29 mouse cellular contexts compared by ENCODE assay signal in the genomic region with DNA sequence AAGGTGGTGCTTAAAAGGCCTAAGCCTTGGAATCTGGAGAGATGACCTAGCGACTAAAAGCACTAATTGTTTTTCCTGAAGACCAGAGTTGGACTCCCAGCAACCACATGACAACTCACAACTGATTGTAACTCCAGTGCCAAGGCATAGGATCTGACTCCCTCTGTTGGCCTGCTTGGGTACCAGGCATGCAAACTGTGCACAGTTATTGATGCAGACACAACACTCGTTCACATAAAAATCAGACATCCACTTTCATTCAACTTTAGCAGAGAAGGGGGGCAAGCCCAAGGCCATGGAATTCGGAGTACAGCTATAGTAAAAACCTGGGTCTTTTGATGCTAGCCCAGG. TPM values are rescaled to one million over a fixed set of nuclear protein-coding genes. Genes with fewer than 3 reads are reported as not detected.
A peak's percentile ranks its signal among the peaks of the same experiment; 100 is the strongest.
DNase-seq lines count a peak whose midpoint lies in the region; ATAC-seq and TF ChIP-seq lines count a peak whose summit lies in the region.
"Had no signal": no experiment of that assay in that cellular context is flagged by ENCODE, and none has a peak within 500 bp of the region (broad histone marks: within the 10 kb centered on the region; RNA-seq: fewer than 3 reads in every experiment).

No protein-coding gene starts in this region.

- H3K4me1 ChIP-seq in lung, postnatal 0 days (ENCODE audit: insufficient read depth, low read depth, low read length), result no peaks in the 10 kb centered on the region
- H3K4me1 ChIP-seq: limb, embryonic 15.5 days; liver, embryonic 13.5 days had no signal

- TF ChIP-seq CTCF in layer of hippocampus, adult 2 months (conservative IDR thresholded peaks at IDR 0.05), result peak; percentile 37
- peak; percentile 24 for TF ChIP-seq CTCF in lung, postnatal 0 days (IDR thresholded peaks at IDR 0.05)
- peak; percentile 12; the same call in 1 of the 2 replicates for TF ChIP-seq CTCF in brain, embryonic 14.5 days (IDR thresholded peaks at IDR 0.05; ENCODE audit: borderline replicate concordance, extremely low read depth, insufficient read depth, insufficient read length)

- H3K4me2 ChIP-seq in lung, postnatal 0 days (replicated peaks; ENCODE audit: low read depth, low read length), result no peak overlapping the region
- H3K4me2 ChIP-seq: embryonic facial prominence, embryonic 15.5 days; forebrain, embryonic 12.5 days; heart, embryonic 11.5 days; hindbrain, embryonic 13.5 days; kidney, embryonic 15.5 days; limb, embryonic 15.5 days; liver, embryonic 13.5 days; neural tube, embryonic 13.5 days had no signal

- DNase-seq in cerebellum, postnatal 10 days, result peak; percentile 31 to 47
- DNase-seq in cerebellum, postnatal 36 days, result no peak
- DNase-seq in layer of hippocampus, adult 2 months (ENCODE audit: low spot score in 2 of 2), result no peak
- DNase-seq in layer of hippocampus, adult 11-12 months (ENCODE audit: low spot score), result no peak
- DNase-seq in lung, postnatal 0 days (ENCODE audit: low spot score), result no peak
- DNase-seq in lung, postnatal 36 days, result no peak
- no peak for DNase-seq in brain, embryonic 14.5 days (ENCODE audit: low read depth)
- DNase-seq in right cerebral cortex, adult 18-20 months, result no peak
- DNase-seq: liver, embryonic 13.5 days; right cerebral cortex, postnatal 14 days had no signal

- TF ChIP-seq EP300 in lung, postnatal 0 days (IDR thresholded peaks at IDR 0.05), result no peak

- WGBS in lung, postnatal 0 days, result 60% methylated on average over 3 of the region's 3 CpGs

- no peak overlapping the region for H3K27ac ChIP-seq in layer of hippocampus, adult 2 months
- no peak overlapping the region for H3K27ac ChIP-seq in lung, postnatal 0 days (ENCODE audit: low read length)
- H3K27ac ChIP-seq: embryonic facial prominence, embryonic 10.5 days; forebrain, embryonic 12.5 days; hindbrain, embryonic 13.5 days; kidney, embryonic 15.5 days; limb, embryonic 10.5 days; limb, embryonic 15.5 days; liver, embryonic 13.5 days; neural tube, embryonic 13.5 days had no signal

- H3K27me3 ChIP-seq in lung, postnatal 0 days (replicated peaks; ENCODE audit: insufficient read depth, low read length), result no peaks in the 10 kb centered on the region
- H3K27me3 ChIP-seq: embryonic facial prominence, embryonic 15.5 days; forebrain, embryonic 12.5 days; hindbrain, embryonic 13.5 days; kidney, embryonic 15.5 days; limb, embryonic 15.5 days; liver, embryonic 13.5 days; neural tube, embryonic 13.5 days had no signal

- H3K36me3 ChIP-seq in lung, postnatal 0 days (ENCODE audit: insufficient read depth, low read length), result no peaks in the 10 kb centered on the region
- H3K36me3 ChIP-seq: embryonic facial prominence, embryonic 10.5 days; embryonic facial prominence, embryonic 15.5 days; forebrain, embryonic 12.5 days; G1E; hindbrain, embryonic 13.5 days; kidney, embryonic 15.5 days; limb, embryonic 10.5 days; limb, embryonic 15.5 days; liver, embryonic 13.5 days; neural tube, embryonic 13.5 days had no signal

- ATAC-seq in lung, postnatal 0 days, result no peak
- ATAC-seq: midbrain, embryonic 16.5 days had no signal

- no peak for TF ChIP-seq POLR2A in brain, embryonic 14.5 days (IDR thresholded peaks at IDR 0.05; ENCODE audit: borderline replicate concordance, extremely low read depth, insufficient read depth, insufficient read length, poor library complexity, severe bottlenecking)

- no peak overlapping the region for H3K4me3 ChIP-seq in layer of hippocampus, adult 2 months
- no peak overlapping the region for H3K4me3 ChIP-seq in lung, postnatal 0 days (ENCODE audit: low read depth, low read length)
- H3K4me3 ChIP-seq: embryonic facial prominence, embryonic 10.5 days; embryonic facial prominence, embryonic 15.5 days; forebrain, embryonic 12.5 days; hindbrain, embryonic 13.5 days; kidney, embryonic 15.5 days; limb, embryonic 10.5 days; limb, embryonic 15.5 days; liver, embryonic 13.5 days; neural tube, embryonic 13.5 days had no signal

- H3K9me3 ChIP-seq in lung, postnatal 0 days (ENCODE audit: low read length), result no peaks in the 10 kb centered on the region
- H3K9me3 ChIP-seq: embryonic facial prominence, embryonic 10.5 days; embryonic facial prominence, embryonic 15.5 days; forebrain, embryonic 12.5 days; hindbrain, embryonic 13.5 days; kidney, embryonic 15.5 days; limb, embryonic 10.5 days; limb, embryonic 15.5 days; liver, embryonic 13.5 days; neural tube, embryonic 13.5 days had no signal

- H3K9ac ChIP-seq in lung, postnatal 0 days (replicated peaks; ENCODE audit: low read depth), result no peak overlapping the region
- H3K9ac ChIP-seq: embryonic facial prominence, embryonic 15.5 days; forebrain, embryonic 12.5 days; hindbrain, embryonic 13.5 days; kidney, embryonic 15.5 days; limb, embryonic 15.5 days; liver, embryonic 13.5 days; neural tube, embryonic 13.5 days had no signal

RNA-seq across cellular contexts. Expression of gene 5530401A14Rik, which starts 14.8 kb away (rescaled TPM):
- under 1 TPM; 0.12 to 0.20 TPM for total RNA-seq in layer of hippocampus, adult 2 months (2021)
- not detected in 2 replicates for polyA plus RNA-seq in lung, postnatal 0 days (2015; fragmentation: Nextera tagmentation; extraction: Ambion mirVana)
- 0.01 TPM in 1 of 2 replicates, not detected in the other for polyA plus RNA-seq in brain, embryonic 14.5 days (2012; rRNA removed)
- total RNA-seq: adrenal gland, postnatal 14 days; granulocyte monocyte progenitor cell, adult 5-6 weeks; megakaryocyte-erythroid progenitor cell, adult 5-6 weeks had no signal
- polyA plus RNA-seq: C2C12; G1E; heart, embryonic 16.5 days; intestine, embryonic 14.5 days; limb, embryonic 10.5 days; limb, embryonic 15.5 days; liver, embryonic 13.5 days; small intestine, adult 2 months; stomach, embryonic 14.5 days had no signal

Comparison
In these comparisons a context has a peak if more than half of its experiments do, and no peak if none do; other contexts are left out.
1. DNase-seq: peak in cerebellum, postnatal 10 days (2 of 2); none in cerebellum, postnatal 36 days (0 of 2), layer of hippocampus, adult 2 months (0 of 2), layer of hippocampus, adult 11-12 months (single experiment), lung, postnatal 0 days (single experiment), lung, postnatal 36 days (single experiment), brain, embryonic 14.5 days (single experiment) and right cerebral cortex, adult 18-20 months (single experiment).
2. Peak in every context shown above with its lines, with median percentiles within 50 percentile points of each other: CTCF ChIP-seq.